Comparison of ENCODE assay signal across 8 mouse cellular contexts in genomic region chr10:80899591-80900317, GRCm38 (mm10). TPM values are rescaled to one million over a fixed set of nuclear protein-coding genes. Genes with fewer than 3 reads are reported as not detected.
DNase-seq lines count a peak whose midpoint lies in the region; ATAC-seq and TF ChIP-seq lines count a peak whose summit lies in the region.

No protein-coding gene starts in this region.

- H3K4me3 ChIP-seq in kidney, adult 2 months (ENCODE audit: insufficient read depth, low read depth, low read length), result peak overlapping the region; percentile 73
- peak overlapping the region; percentile 79 for H3K4me3 ChIP-seq in brown adipose tissue, adult 24 weeks (ENCODE audit: insufficient read depth, low read depth, low read length)
- H3K4me3 ChIP-seq in hindbrain, embryonic 11.5 days (ENCODE audit: low read depth, low read length), result peak overlapping the region; percentile 79
- H3K4me3 ChIP-seq in midbrain, embryonic 14.5 days (replicated peaks; ENCODE audit: low read depth, low read length), result peak overlapping the region; percentile 96

- peak overlapping the region; percentile 88 for H3K4me2 ChIP-seq in hindbrain, embryonic 11.5 days (replicated peaks; ENCODE audit: low read depth, low read length)
- peak overlapping the region; percentile 96 for H3K4me2 ChIP-seq in midbrain, embryonic 14.5 days (ENCODE audit: low read length)

- H3K4me1 ChIP-seq in kidney, adult 2 months (ENCODE audit: control insufficient read depth, insufficient read depth, low read length), result peaks cover 7% of the 10 kb centered on the region; the same call in 1 of the 2 replicates
- peaks cover 10% of the 10 kb centered on the region for H3K4me1 ChIP-seq in brown adipose tissue, adult 24 weeks (ENCODE audit: control insufficient read depth, insufficient read depth, insufficient read length, low read length)
- H3K4me1 ChIP-seq in hindbrain, embryonic 11.5 days (replicated peaks; ENCODE audit: control insufficient read depth, insufficient read depth, low read length), result peaks cover 7% of the 10 kb centered on the region
- peaks cover 7% of the 10 kb centered on the region for H3K4me1 ChIP-seq in midbrain, embryonic 14.5 days (ENCODE audit: control insufficient read depth, insufficient read depth, low read length)

- 7% methylated on average over 25 of the region's 25 CpGs for WGBS in kidney, adult 2 months
- 16% methylated on average over 25 of the region's 25 CpGs for WGBS in hindbrain, embryonic 11.5 days
- WGBS in midbrain, embryonic 14.5 days, result 15% methylated on average over 25 of the region's 25 CpGs

- no peak for TF ChIP-seq POLR2A in kidney, adult 2 months (IDR thresholded peaks at IDR 0.05; ENCODE audit: low read depth, low read length)

- H3K27me3 ChIP-seq in kidney, adult 2 months (replicated peaks; ENCODE audit: control insufficient read depth, insufficient read depth, low read length), result no peaks in the 10 kb centered on the region
- no peaks in the 10 kb centered on the region for H3K27me3 ChIP-seq in hindbrain, embryonic 11.5 days (ENCODE audit: control insufficient read depth, insufficient read depth, low read length)
- H3K27me3 ChIP-seq in midbrain, embryonic 14.5 days (ENCODE audit: control insufficient read depth, insufficient read depth, low read length), result no peaks in the 10 kb centered on the region

- no peak overlapping the region for H3K27ac ChIP-seq in kidney, adult 2 months (ENCODE audit: insufficient read depth, low read depth, low read length)
- H3K27ac ChIP-seq in brown adipose tissue, adult 24 weeks (replicated peaks; ENCODE audit: low read depth, low read length), result peak overlapping the region; percentile 13; the same call in 1 of the 2 replicates
- H3K27ac ChIP-seq in hindbrain, embryonic 11.5 days (ENCODE audit: low read depth, low read length), result peak overlapping the region; percentile 80; the same call in 1 of the 2 replicates
- H3K27ac ChIP-seq in midbrain, embryonic 14.5 days (replicated peaks; ENCODE audit: low read depth, low read length), result peak overlapping the region; percentile 88

- DNase-seq in kidney, adult 2 months, result no peak
- no peak for DNase-seq in kidney, postnatal 4 days
- no peak for DNase-seq in hindbrain, embryonic 11.5 days (ENCODE audit: low spot score)
- DNase-seq in midbrain, embryonic 14.5 days, result no peak
- DNase-seq in urinary bladder, postnatal 36 days (ENCODE audit: low spot score in 2 of 2), result no peak
- DNase-seq in urinary bladder, postnatal 14 days (ENCODE audit: low spot score), result no peak
- no peak for DNase-seq in layer of hippocampus, adult 9-10 months (ENCODE audit: low spot score)

- no peak for TF ChIP-seq CTCF in kidney, adult 2 months (conservative IDR thresholded peaks at IDR 0.05; ENCODE audit: insufficient read depth, insufficient read length, low read depth, low read length)

- H3K36me3 ChIP-seq in kidney, adult 2 months (ENCODE audit: control insufficient read depth, insufficient read depth, low read length), result no peaks in the 10 kb centered on the region
- H3K36me3 ChIP-seq in hindbrain, embryonic 11.5 days (ENCODE audit: control insufficient read depth, insufficient read depth, low read length), result 0 out of 2 replicates have a peak, but pooled peaks cover 8% of the 10 kb centered on the region
- peaks cover 52% of the 10 kb centered on the region for H3K36me3 ChIP-seq in midbrain, embryonic 14.5 days (ENCODE audit: control insufficient read depth, insufficient read depth, low read length)

- H3K9ac ChIP-seq in hindbrain, embryonic 11.5 days (ENCODE audit: low read depth, low read length), result peak overlapping the region; percentile 79
- peak overlapping the region; percentile 79 for H3K9ac ChIP-seq in midbrain, embryonic 14.5 days (replicated peaks; ENCODE audit: low read length)

- H3K9me3 ChIP-seq in hindbrain, embryonic 11.5 days (ENCODE audit: control insufficient read depth, low read length), result no peaks in the 10 kb centered on the region
- H3K9me3 ChIP-seq in midbrain, embryonic 14.5 days (ENCODE audit: control insufficient read depth, low read length), result no peaks in the 10 kb centered on the region

- no peak; the same call in 1 of the 2 replicates for ATAC-seq in hindbrain, embryonic 11.5 days (ENCODE audit: low FRiP score)
- no peak for ATAC-seq in midbrain, embryonic 14.5 days (ENCODE audit: low FRiP score, low TSS enrichment)

RNA-seq across cellular contexts. Expression of gene Timm13, which starts 1.0 kb away (rescaled TPM):
- polyA plus RNA-seq in kidney, adult 2 months (2012; rRNA removed), result 375 and 474 TPM in 2 replicates
- polyA plus RNA-seq in brown adipose tissue, adult 24 weeks (2012; ENCODE audit: insufficient read depth, insufficient read length, missing spikeins), result 319 and 342 TPM in 2 replicates
- 328 and 353 TPM in 2 replicates for polyA plus RNA-seq in hindbrain, embryonic 11.5 days (2014; fragmentation: Nextera tagmentation; extraction: Ambion mirVana)
- 331 and 393 TPM in 2 replicates for polyA plus RNA-seq in midbrain, embryonic 14.5 days (2014; fragmentation: Nextera tagmentation; extraction: Ambion mirVana)

RNA-seq across cellular contexts. Expression of gene Lmnb2, which starts 18.3 kb away (rescaled TPM):
- 8.5 and 10.1 TPM in 2 replicates for polyA plus RNA-seq in kidney, adult 2 months (2012; rRNA removed)
- 1.9 and 4.9 TPM in 2 replicates for polyA plus RNA-seq in brown adipose tissue, adult 24 weeks (2012; ENCODE audit: insufficient read depth, insufficient read length, missing spikeins)
- 14.6 and 19.0 TPM in 2 replicates for polyA plus RNA-seq in hindbrain, embryonic 11.5 days (2014; fragmentation: Nextera tagmentation; extraction: Ambion mirVana)
- polyA plus RNA-seq in midbrain, embryonic 14.5 days (2014; fragmentation: Nextera tagmentation; extraction: Ambion mirVana), result 13.9 and 20.0 TPM in 2 replicates

RNA-seq across cellular contexts. Expression of gene Tmprss9, which starts 28.1 kb away (rescaled TPM):
- polyA plus RNA-seq in kidney, adult 2 months (2012; rRNA removed), result 0.33 and 0.52 TPM in 2 replicates
- polyA plus RNA-seq in brown adipose tissue, adult 24 weeks (2012; ENCODE audit: insufficient read depth, insufficient read length, missing spikeins), result not detected in 2 replicates
- 0.05 and 0.06 TPM in 2 replicates for polyA plus RNA-seq in hindbrain, embryonic 11.5 days (2014; fragmentation: Nextera tagmentation; extraction: Ambion mirVana)
- polyA plus RNA-seq in midbrain, embryonic 14.5 days (2014; fragmentation: Nextera tagmentation; extraction: Ambion mirVana), result 0.26 TPM in 1 of 2 replicates, not detected in the other

RNA-seq across cellular contexts. Expression of gene Gadd45b, which starts 30.1 kb away (rescaled TPM):
- 10.1 and 11.3 TPM in 2 replicates for polyA plus RNA-seq in kidney, adult 2 months (2012; rRNA removed)
- 7.2 and 10.3 TPM in 2 replicates for polyA plus RNA-seq in brown adipose tissue, adult 24 weeks (2012; ENCODE audit: insufficient read depth, insufficient read length, missing spikeins)
- polyA plus RNA-seq in hindbrain, embryonic 11.5 days (2014; fragmentation: Nextera tagmentation; extraction: Ambion mirVana), result 13.8 and 14.6 TPM in 2 replicates
- 4.3 and 8.0 TPM in 2 replicates for polyA plus RNA-seq in midbrain, embryonic 14.5 days (2014; fragmentation: Nextera tagmentation; extraction: Ambion mirVana)

RNA-seq across cellular contexts. Expression of gene Sppl2b, which starts 44.7 kb away (rescaled TPM):
- 58.2 and 88.0 TPM in 2 replicates for polyA plus RNA-seq in kidney, adult 2 months (2012; rRNA removed)
- 8.7 and 14.0 TPM in 2 replicates for polyA plus RNA-seq in brown adipose tissue, adult 24 weeks (2012; ENCODE audit: insufficient read depth, insufficient read length, missing spikeins)
- 25.1 and 25.4 TPM in 2 replicates for polyA plus RNA-seq in hindbrain, embryonic 11.5 days (2014; fragmentation: Nextera tagmentation; extraction: Ambion mirVana)
- polyA plus RNA-seq in midbrain, embryonic 14.5 days (2014; fragmentation: Nextera tagmentation; extraction: Ambion mirVana), result 60.5 and 62.7 TPM in 2 replicates
